Mouse (Mus musculus) left cerebral cortex, postnatal 36 days (tissue): ENCODE measurements around the gene Cnrip1. TPM values are rescaled to one million over a fixed set of nuclear protein-coding genes. Genes with fewer than 3 reads are reported as not detected.

Source experiments
- DNase-seq, 2 experiments: peaks; one replicate each; pipeline ENCODE4 v3.0.0; 2021 to 2022; ENCODE audit warnings: low spot score in 2 of 2, mixed read lengths in 1 of 2
- intact Hi-C: fragments of 180-260 bp; cut with DNase I; formaldehyde crosslinking; loops from one replicate; pipeline ENCODE4 v1.15.1; 2025
- total RNA-seq, 2 experiments: library from RNA; stranded (reverse); gene quantifications; 2 replicates each; pipeline ENCODE4 v1.2.3; 2021

Cnrip1 gene
- total RNA-seq, 2 experiments from 2014 or later, result 99.5 to 105 TPM

GRCm38 (mm10) chr11:17083866-17084265 is 32.5 kb downstream of the Cnrip1 start:
- peak in 1 of 2 experiments; percentile 36 for DNase-seq
- intact Hi-C loops, result loop anchor here (2.0 to 5.0 kb wide), 2 partner anchors 109 to 128 kb away; partner anchors contain the start of gene Pno1

GRCm38 (mm10) chr11:17086106-17086505 is 34.7 kb downstream of the Cnrip1 start:
- intact Hi-C loops, result no loop called here
- DNase-seq, result no peak

GRCm38 (mm10) chr11:17106936-17107335 is 55.5 kb downstream of the Cnrip1 start:
- DNase-seq, result peak; percentile 61 to 64
- intact Hi-C loops, result no loop called here

- peak; percentile 34 to 52 for DNase-seq
- intact Hi-C loops, result no loop called here
Observed at GRCm38 (mm10) chr11:17107359-17107758, 56.0 kb downstream of the Cnrip1 start.

- intact Hi-C loops, result no loop called here
- DNase-seq, result no peak
Observed at GRCm38 (mm10) chr11:17112419-17113090, 61.2 kb downstream of the Cnrip1 start.

GRCm38 (mm10) chr11:17126418-17126817 is 75.0 kb downstream of the Cnrip1 start:
- no peak for DNase-seq
- intact Hi-C loops, result no loop called here

Other genes with a start within 250 kb of the Cnrip1 start
- 1 to 10 TPM; 1.3 to 1.5 TPM for gene Fbxo48, start 100.2 kb upstream of the Cnrip1 start, total RNA-seq
- 1 to 10 TPM; 6.0 to 7.6 TPM for gene Plek, start 795 bp downstream of the Cnrip1 start, total RNA-seq
- gene Ppp3r1, start 107.7 kb downstream of the Cnrip1 start, total RNA-seq, result 100 to 1,000 TPM; 705 to 781 TPM
- gene Wdr92, start 130.5 kb downstream of the Cnrip1 start, total RNA-seq, result 1 to 10 TPM; 8.0 to 8.6 TPM
- gene Pno1, start 160.0 kb downstream of the Cnrip1 start, total RNA-seq, result 10 to 100 TPM; 24.0 to 26.1 TPM
- 10 to 100 TPM; 36.6 to 39.8 TPM for gene C1d, start 206.0 kb downstream of the Cnrip1 start, total RNA-seq